Mouse (Mus musculus): ENCODE results near the gene Hmga1. TPM values are rescaled to one million over a fixed set of nuclear protein-coding genes. Genes with fewer than 3 reads are reported as not detected.

Gene Hmga1
- polyA plus RNA-seq (2015; fragmentation: Nextera tagmentation; extraction: Ambion mirVana) = 113 and 125 TPM in 2 replicates

GRCm38 (mm10) chr17:27556315-27557011 lies at the start of gene Hmga1:
Gene Hmga1, plus strand, starts transcription at chr17:27556497.

GRCm38 (mm10) chr17:27521303-27521702 lies 35.0 kb upstream of the Hmga1 start, which contains the start of gene Grm4:
Gene Grm4, minus strand, starts transcription at chr17:27521403.

GRCm38 (mm10) chr17:27565163-27565941 lies 9.1 kb downstream of the Hmga1 start, which contains the start of gene AI413582:
Gene AI413582, minus strand, starts transcription at chr17:27565756.

Other genes starting within 250 kb of the Hmga1 start
- not detected in 2 replicates for gene Grm4, start 35.1 kb upstream of the Hmga1 start, polyA plus RNA-seq (2015; fragmentation: Nextera tagmentation; extraction: Ambion mirVana)
- 34.4 and 42.1 TPM in 2 replicates for gene AI413582, start 9.3 kb downstream of the Hmga1 start, polyA plus RNA-seq (2015; fragmentation: Nextera tagmentation; extraction: Ambion mirVana)
- 40.4 and 41.3 TPM in 2 replicates for gene Nudt3, start 67.0 kb downstream of the Hmga1 start, polyA plus RNA-seq (2015; fragmentation: Nextera tagmentation; extraction: Ambion mirVana)
- not detected in 2 replicates for gene RPS10-NUDT3, start 78.7 kb downstream of the Hmga1 start, polyA plus RNA-seq (2015; fragmentation: Nextera tagmentation; extraction: Ambion mirVana)
- gene Rps10, start 80.2 kb downstream of the Hmga1 start, polyA plus RNA-seq (2015; fragmentation: Nextera tagmentation; extraction: Ambion mirVana) = 1,040 and 1,063 TPM in 2 replicates
- gene Pacsin1, start 99.0 kb downstream of the Hmga1 start, polyA plus RNA-seq (2015; fragmentation: Nextera tagmentation; extraction: Ambion mirVana) = 0.54 and 1.4 TPM in 2 replicates
- 0.12 TPM in 1 of 2 replicates, not detected in the other for gene Spdef, start 172.5 kb downstream of the Hmga1 start, polyA plus RNA-seq (2015; fragmentation: Nextera tagmentation; extraction: Ambion mirVana)